Mouse (Mus musculus) forelimb bud, embryonic 11.5 days (tissue): Measurements from ENCODE around the gene Vopp1.

Experiments
- DNase-seq: peaks from one replicate; pipeline ENCODE4 v3.0.0-alpha.2; 2012; ENCODE audit warnings: low read depth, low spot score

Gene Vopp1

DNA sequence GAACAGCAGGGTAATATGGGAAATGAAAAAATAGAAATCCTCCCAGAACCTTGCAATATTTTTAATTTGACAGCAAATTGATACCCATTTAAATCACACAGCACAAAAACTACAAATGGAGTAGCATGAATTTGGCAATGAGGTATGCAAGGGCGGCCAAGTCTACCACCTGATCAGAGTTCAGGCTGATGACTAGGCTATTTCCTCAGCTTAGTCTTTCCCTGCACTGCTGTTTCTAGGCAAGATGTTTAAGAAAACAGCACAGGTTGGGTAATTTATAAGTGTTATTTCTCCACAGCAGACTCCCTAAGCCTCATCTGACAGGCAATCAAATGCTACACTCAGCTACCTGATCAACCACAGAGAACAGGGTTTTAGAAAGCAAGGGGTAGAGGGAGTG is 40.7 kb downstream of the Vopp1 start:
- no peak for DNase-seq

DNA sequence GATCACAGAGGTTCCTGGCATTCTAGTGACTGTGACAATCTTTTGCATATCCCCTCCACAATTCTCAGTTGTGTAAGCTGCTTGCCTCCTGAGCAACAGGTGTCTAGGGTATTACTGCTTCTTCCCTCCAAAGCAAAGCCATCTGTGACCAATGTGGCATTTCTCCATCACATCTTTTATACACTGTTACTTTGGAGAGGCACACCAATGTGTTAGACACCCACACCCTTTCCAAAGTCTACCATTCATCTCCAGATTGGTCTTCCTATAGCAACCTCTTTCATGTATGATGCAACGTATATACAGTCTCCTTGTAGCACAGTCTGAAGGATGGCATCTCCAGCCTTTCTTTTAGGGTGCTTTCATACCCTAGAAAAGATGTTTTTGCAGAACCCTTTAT is 42.3 kb downstream of the Vopp1 start:
- no peak for DNase-seq

DNA sequence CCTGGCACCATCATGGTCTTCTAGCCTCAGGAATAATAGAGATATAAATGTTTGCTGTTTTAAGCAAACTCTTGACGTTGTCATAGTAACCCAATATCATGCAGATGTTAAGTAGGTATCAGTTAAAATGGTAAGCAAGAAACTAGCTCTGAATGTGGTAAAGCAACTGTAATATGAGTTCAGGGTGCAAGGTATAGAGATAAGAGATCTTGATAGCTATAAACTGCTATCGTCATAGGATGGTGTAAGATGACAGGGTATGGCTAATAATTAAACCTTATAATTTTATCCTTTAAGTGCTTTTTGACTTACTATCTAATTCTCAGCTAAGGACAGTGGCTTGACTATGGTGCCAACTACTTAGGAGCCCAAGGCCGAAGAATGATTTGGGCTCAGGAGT is 44.6 kb downstream of the Vopp1 start:
- no peak for DNase-seq

DNA sequence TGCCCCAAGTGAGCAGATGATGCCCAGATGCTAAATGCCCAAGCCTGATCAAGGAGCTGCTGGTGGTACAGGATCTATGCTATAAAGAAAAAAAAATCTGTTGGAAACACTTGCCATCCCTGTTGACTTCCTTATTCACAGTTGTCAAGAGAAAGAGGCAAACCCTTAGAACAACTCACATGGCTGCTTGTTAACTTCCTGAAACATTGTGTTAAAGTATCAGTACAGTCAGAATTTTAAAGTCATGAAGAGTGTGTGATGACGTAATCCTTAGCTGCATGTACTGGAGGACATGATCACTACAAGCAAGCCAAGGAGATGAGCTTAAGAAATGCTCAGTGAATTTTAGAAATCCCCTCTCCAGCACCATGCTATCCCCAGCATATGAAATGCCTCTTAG is 51.2 kb downstream of the Vopp1 start:
- no peak for DNase-seq

DNA sequence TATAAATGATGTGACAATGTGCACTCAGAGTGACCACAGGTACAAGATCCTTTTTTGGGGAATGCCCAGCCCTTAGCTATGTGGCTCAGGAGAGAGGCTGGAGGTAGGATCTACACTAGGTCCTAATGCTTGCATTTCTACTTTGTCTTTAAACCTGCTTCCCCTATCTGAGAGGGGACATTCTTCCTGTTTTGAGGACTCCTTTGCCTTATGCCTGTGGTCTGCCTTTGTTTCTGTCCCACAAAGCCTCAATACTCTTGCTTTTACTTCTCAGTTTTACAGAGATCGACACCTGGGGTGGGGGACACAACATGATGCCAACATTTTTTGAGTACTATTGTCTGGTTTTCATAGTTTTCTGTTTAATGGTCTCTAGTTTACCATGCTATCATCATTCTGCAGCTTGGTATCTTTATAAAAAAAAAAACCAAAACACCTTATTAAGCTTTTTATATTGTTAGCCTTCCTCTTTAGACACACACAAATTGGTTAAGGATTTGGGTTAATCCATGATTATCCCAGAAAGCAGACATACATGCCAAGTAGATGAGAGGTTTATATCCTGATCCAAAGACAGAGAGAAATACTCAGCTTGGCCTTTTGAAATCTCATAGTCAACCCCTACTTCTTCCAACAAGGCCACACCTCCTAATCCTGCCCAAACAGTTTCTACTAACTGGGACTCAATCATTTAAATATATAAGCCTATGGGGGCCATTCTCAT is 54.3 kb downstream of the Vopp1 start:
- DNase-seq = no peak

DNA sequence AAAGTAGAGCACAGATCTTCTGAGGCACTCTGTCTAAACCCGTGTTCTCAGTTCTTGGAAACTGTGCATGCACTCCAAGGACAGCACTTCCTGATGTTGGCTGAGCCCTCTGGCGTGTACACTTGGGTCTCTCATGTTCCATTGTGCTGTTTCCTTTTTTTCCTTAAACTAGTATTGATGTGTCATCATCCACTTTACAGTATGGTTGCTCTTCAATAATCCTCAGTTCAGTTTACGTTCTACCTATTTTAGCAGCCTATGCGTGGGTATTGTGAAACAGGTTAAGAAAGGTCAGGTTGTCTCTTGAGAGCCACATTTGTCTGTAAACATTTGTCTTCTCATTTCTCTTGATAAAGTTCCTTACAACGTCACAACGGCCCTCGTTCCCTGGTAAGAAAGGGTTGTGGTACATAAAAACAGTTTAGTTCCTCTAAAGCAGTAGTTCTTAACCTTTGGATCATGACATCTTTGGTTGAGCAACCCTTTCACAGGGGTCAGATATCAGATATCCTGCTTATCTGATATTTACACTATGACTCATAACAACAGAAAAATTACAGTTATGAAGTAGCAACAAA is 55.9 kb downstream of the Vopp1 start:
- no peak for DNase-seq

DNA sequence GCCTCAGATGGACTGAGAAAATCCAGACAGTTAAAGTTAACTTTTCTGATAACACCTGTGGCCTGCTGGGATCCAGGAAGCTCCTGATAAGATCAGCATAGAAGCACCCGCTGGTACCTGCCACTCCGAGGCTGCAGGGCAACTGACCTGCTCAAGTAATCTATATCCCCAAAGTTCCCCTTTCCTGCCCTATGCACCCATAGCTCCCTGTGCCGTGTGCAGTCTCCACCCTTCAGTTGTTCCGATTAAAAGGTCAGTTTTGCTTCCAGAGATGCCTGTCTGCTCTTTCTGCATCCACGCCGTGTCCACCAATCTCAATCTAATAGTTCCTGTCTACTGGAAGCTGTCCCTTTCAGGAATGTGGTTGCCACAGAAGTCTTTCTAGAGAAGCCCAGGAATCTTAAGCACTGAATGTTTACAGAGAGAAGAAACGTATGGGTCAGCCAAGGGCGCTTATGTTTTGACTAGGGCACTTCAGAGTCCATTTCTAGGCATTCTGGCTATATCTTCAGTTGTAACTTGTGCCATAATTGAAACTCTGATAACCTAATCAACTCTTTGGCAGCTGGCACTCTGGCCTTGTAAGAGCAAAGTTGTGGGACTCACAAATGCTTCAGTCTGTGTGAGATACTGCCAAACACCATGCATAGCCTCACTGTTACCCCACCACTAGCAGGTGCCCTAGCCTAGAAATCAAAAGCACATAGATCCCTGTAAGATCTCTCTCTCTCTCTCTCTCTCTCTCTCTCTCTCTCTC is 57.7 kb downstream of the Vopp1 start:
- no peak for DNase-seq

DNA sequence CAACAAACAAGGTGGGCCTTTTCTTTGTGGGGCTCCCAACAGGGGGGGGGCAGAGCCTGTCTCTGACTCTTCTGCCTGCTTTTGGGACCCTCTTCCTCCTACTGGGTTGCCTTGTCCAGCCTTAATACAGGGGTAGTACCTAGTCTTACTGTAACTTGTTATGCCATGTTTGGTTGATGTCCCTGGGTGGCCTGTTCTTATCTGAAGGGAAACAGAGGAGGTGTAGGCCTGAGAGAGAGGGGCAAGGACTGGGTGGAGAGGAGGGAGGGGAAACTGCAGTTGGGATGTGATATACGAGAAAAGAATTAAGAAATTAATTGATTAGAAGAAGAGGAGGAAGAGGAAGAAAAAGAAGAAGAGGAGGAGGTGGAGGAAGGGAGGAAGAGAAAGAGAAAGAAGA is 58.7 kb downstream of the Vopp1 start:
- no peak for DNase-seq

DNA sequence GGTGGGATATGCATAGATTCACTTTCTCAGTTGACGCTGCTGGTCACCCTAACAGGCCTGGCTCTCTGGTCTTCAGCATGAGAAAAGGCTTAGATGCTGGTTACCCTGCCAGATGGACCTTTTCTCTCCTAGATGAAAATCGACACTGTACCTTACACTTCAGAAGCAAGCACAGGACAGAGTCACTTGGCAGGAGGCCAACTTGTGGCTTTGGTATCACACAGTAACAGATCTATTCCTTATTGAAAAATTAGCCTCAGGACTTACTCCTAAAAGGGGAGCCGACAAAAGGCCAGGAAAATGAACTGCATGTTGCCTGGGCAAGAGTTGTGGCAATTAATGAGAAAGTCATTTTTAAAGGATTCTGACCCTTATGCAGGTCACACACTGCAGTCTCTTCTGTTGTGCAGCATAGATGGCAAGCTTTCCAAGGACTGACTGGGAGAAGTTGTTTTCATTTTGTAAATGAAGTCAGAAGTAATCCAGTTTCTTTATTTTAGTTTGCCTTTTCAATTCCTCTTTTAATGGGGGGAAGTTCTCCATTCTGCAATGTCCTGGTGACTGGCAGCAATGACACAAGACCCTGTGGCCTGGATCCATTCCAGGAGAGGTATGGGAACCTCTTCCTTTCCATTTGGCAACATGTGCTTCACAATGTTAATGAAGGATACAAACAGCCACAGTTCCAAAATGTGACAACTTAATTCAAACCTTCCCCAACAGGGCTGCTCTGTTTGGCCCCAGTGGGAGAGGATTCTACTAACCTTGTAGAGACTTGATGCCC is 59.7 kb downstream of the Vopp1 start:
- DNase-seq = no peak

DNA sequence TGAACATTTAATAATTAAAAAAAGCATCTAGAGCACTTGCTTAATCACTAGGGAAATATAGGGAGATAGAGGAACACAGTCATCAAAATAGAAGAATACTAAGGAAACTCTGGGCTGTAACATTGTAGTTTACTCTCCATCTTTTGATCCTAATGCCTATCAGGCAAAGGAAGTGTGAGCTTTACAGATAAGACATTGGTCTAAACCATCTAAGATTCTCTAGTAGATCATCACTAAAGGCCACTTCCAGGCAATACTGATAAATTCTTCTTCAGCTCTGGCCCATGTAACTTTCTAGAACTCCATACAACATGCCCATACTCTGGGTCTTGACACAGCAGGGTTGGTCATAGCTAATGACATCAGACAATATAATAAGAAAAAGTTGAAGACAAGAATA is 61.9 kb downstream of the Vopp1 start:
- no peak for DNase-seq

DNA sequence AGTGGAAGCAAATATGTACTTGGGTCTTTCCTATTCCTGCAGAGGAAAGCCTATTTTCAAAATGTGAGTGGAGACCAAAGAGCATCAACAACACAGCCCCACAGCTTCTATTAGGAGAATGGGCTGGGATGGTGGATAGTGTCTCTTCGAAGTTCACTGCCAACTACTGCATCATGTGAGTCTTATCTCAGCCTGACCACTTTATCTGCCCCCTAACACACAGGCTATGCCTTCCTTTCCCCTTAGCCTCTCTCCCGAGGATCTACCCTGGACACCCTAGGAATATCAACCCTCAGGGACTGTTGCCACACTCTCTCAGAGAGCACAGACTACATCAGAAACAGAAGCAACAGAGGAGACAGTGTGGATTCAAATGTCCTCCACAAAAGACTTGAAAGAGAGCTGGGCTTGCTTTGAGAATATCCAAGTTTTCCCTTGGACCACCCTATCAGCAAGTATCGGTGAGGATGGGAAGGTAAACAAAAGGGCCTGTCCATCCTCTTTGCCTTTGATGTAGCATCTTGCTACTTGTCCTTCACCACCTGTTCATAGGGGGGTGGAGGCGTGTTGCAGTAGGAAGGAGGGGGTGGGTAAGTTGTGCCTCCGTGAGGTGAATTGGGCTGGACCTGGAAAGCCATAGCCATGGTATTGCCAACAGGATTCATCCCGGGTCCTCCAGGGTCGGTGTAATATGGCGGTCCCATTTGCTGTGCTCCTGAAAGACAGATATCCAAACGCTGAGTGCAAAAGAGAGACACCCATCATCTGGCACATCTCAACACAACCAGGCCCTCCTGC is 70.8 kb downstream of the Vopp1 start:
- no peak for DNase-seq

DNA sequence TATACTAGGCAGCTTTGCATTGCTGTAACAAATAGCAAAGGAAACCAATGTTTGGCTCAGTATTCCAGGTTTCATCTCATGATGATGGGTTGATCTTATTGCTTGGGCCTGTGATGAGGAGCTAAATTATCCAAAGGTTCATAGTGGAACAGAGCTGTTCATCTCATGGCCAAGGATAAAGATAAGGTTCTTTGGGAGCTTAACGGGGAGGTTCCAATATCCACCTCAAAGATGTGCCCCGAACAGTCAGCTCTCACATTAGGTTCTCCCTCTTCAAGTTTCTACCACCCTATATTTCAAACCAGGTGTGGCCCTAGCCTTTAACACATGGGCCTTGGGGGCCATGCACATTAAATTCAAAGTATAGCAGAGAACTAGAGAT is 79.2 kb downstream of the Vopp1 start:
- DNase-seq = no peak

DNA sequence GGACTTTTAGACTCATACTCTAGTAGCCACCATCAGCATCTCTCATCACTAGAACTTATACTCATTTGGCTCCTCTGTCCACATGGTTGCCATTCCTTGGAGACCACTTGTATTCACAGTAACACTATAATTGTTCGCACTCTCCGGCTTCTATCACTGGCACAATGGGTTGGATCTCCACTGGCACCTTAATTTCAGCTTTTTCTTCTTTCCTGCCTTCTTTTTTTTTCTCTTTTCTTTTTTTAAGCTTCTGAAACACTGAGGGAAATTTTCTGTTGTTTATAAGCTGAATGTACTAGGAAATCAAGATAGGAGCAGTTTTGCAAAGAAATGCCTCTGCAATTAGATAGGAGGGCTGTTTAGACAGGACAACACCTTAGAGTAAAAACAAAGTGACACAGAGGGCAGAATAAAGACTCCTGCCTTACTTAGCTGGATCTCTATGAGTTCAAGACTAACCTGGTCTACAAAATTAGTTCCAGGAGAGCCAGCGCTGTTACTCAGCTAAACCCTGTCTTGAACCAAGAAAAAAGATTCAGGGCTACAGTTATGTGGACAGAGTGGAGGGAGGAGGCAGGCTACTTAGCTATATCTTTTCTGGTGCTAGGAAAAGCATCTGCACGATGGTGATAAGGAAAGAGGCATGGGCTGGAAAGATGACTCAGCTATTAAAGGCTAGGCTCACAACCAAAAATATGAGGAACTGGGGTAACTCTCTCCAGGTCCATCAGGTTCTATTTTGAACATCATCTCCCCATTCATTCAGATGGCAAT is 79.8 kb downstream of the Vopp1 start:
- no peak for DNase-seq

DNA sequence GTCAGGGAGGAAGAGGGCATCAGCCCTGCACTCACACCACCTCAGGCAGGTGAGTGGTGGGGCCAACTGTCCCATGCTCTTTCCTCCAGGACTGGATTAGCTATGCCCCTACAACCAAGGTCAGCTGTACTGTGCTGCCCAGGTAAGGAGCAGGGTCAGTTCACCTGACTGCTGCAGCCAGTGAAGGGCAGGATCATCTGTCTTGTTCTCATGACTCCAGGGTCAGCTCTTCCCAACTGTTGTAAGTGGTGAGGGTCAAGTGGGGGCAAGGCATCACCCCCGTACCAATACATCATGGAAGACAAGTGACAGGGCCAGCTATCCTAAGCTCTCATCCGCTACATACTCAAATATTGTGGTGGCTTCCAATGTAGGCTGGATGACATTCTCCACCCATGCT is 80.8 kb downstream of the Vopp1 start:
- DNase-seq = no peak

DNA sequence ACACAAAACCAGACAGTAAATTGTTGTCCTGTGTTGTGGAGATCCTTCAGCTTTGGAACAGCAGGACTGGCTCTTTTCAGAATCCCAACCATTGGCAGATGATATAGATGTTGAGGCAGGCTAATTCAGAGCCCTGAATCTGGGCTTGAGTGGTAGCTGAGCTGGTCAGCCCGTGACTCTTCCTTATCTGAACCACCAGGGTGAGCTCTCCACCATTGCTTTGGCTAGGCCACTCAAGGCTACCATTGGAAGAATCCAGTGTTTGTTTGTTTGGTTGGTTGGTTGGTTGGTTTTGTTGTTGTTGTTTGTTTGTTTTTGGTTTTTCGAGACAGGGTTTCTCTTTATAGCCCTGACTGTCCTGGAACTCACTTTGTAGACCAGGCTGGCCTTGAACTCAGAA is 81.6 kb downstream of the Vopp1 start:
- DNase-seq = no peak

DNA sequence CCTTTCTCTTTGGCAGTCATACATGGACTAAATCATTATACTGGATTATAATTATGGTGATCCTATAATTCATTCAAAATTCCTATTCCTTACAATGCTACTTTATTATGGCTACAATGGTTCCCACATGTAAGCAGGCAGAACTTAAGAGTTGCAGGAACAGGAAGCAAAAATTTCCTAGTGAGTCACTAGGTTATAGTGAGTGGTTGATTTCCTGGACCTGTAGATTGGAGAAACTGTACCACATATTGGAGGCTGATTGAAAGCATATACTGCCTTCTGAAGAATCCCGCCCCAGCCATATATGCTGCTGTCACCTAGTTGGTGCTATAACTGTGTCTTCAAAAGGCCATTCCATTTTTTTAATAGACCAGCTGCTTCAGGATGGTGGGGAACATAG is 82.2 kb downstream of the Vopp1 start:
- DNase-seq = no peak

DNA sequence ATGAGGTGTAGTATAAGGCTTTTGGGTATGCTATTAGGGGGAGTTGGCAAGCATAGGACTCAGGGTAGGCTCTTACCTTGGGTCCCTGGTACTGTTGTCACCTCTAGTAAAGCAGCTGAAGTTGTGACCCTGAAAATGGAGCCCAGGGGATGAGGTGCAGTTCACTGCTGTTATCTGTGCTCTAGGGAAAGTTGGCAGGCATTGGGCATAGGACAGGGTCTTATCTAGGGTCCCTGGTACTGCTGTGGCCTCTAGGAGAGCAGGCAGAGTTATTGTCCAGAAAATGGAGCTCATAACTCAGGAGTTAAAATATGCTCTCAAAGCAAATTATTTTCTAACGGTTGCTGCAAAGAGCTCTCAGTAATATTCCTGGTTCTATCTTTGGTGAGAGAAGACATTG is 103.6 kb downstream of the Vopp1 start:
- no peak for DNase-seq

DNA sequence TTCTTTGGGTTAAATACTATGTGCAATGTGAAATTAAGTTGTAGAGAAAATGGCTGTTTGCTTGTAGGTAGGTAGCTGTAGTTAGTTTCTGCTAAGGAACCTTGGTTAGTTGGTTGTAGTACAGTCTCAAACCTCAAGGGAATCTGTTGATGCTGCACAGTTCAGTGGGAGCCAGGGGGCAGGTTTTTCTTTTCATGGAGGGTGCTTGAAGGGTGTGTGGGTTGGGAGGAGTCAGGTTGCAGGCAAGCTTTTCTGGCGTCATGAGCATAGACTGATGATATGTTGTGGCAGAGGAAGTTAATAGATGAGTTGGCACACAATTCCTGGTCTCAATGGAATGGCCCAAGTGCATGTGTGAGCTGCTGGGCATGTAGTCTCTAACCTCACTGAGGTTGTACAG is 113.2 kb downstream of the Vopp1 start:
- no peak for DNase-seq

DNA sequence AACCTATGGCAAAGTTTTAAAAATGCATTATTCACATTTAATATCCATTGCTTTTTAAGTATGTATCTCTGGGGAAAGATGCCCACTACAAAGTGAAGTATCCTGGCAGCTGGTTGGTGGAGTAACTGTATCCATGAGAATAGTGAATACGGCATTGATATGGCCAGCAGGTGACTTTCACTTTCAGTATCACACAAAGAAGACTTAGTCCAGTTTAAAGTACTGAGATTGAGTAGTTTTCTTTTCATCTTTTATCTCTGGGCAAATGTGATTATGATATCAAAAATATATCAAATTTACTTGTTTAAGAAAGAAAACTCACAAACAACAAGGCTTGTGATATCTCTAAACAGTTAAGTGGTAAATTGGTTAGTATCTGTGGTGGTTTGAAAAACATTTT is 118.2 kb downstream of the Vopp1 start:
- DNase-seq = no peak

DNA sequence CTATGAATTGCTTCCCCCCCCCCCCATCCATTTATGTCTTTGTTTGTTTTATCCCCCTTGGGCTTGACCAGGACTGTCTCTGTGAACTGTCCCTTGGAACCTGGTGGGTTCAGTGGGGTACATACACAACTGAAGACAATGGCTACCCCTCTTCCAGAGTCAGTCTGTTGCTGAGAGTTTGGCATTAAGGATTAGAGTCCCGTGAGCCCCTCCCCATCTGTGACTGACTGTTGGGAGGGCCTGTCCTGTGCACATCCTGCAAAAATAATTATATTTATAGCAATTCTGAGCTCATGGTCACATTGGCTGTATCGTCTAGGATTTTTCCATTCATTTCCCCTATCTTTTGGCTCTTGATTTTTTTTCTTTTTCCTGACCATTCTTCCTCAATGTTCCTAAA is 121.3 kb downstream of the Vopp1 start:
- DNase-seq = no peak
